Mouse (Mus musculus): Measurements from ENCODE around the gene 5830473C10Rik.

GRCm38 (mm10) chr5:90628011-90628410 is 67.1 kb downstream of the 5830473C10Rik start:
- no peak for TF ChIP-seq CTCF (IDR thresholded peaks at IDR 0.05; ENCODE audit: borderline replicate concordance, insufficient read depth, low read depth, low read length)
- TF ChIP-seq POLR2A (IDR thresholded peaks at IDR 0.05; ENCODE audit: borderline replicate concordance, insufficient read depth, low read length), result no peak
